Mouse (Mus musculus) kidney, embryonic 14.5 days (tissue): ENCODE measurements around the gene Specc1. TPM values are rescaled to one million over a fixed set of nuclear protein-coding genes. Genes with fewer than 3 reads are reported as not detected.

Experiments
- ATAC-seq: fragments of 200-750 bp; cut with Nextera tagmentation; 2 replicates; pipeline ENCODE4 v1.8.0; 2017; ENCODE audit warnings: moderate number of reproducible peaks, mild to moderate bottlenecking, moderate TSS enrichment, moderate library complexity; ENCODE audit not compliant: low FRiP score, low TSS enrichment
- H3K27ac ChIP-seq: fragments of 300-500 bp; sonication (generic); 2 replicates; pipeline ENCODE4 v1.5.1; 2014; ENCODE audit warnings: low read depth, mild to moderate bottlenecking, low read length, moderate library complexity, mixed read lengths
- H3K27me3 ChIP-seq: fragments of 300-500 bp; sonication (generic); 2 replicates; pipeline ENCODE4 v1.6.1; 2014; ENCODE audit warnings: mild to moderate bottlenecking, low read length; ENCODE audit not compliant: control insufficient read depth, insufficient read depth
- H3K36me3 ChIP-seq: fragments of 300-500 bp; sonication (generic); 2 replicates; pipeline ENCODE4 v1.6.1; 2014; ENCODE audit warnings: low read length, mixed read lengths; ENCODE audit not compliant: control insufficient read depth, insufficient read depth
- H3K4me1 ChIP-seq: fragments of 300-500 bp; sonication (generic); 2 replicates; pipeline ENCODE4 v1.6.1; 2014; ENCODE audit warnings: low read length, mixed read lengths; ENCODE audit not compliant: control insufficient read depth, insufficient read depth
- H3K4me2 ChIP-seq: fragments of 300-500 bp; sonication (generic); replicated peaks from 2 replicates; pipeline ENCODE4 v1.6.1; 2014; ENCODE audit warnings: low read depth, mild to moderate bottlenecking, low read length
- H3K4me3 ChIP-seq: fragments of 300-500 bp; sonication (generic); 2 replicates; pipeline ENCODE4 v1.5.1; 2014; ENCODE audit warnings: mild to moderate bottlenecking, low read length
- H3K9ac ChIP-seq: fragments of 300-500 bp; sonication (generic); 2 replicates; pipeline ENCODE4 v1.6.1; 2014; ENCODE audit warnings: low read depth, mild to moderate bottlenecking, low read length, moderate library complexity
- H3K9me3 ChIP-seq: fragments of 300-500 bp; sonication (generic); 2 replicates; pipeline ENCODE4 v1.6.1; 2016; ENCODE audit warnings: low read length; ENCODE audit not compliant: control insufficient read depth
- WGBS: fragments of 180-500 bp; shearing (Covaris S2); extraction: QIAGEN DNeasy Blood & Tissue Kit; methylation state at CpG from one replicate; pipeline ENCODE4 v1.1.7; 2014; 5-methylcytosine and 5-hydroxymethylcytosine counted together
- polyA plus RNA-seq: library from polyadenylated mRNA; unstranded; fragments of >200 nt; fragmentation: Nextera tagmentation; extraction: Ambion mirVana; gene quantifications from 2 replicates; pipeline ENCODE4 v1.2.1, GENCODE M21; 2014

Specc1 gene
- polyA plus RNA-seq, 1 experiment from 2014 or later = 13.6 TPM

GRCm38 (mm10) chr11:62001977-62002376 lies 45.4 kb downstream of the Specc1 start:
- H3K27ac ChIP-seq = no peak overlapping the region
- no peak overlapping the region for H3K9ac ChIP-seq
- H3K4me3 ChIP-seq = no peak overlapping the region
- ATAC-seq = no peak
- WGBS = 75% methylated on average over 4 of the region's 4 CpGs
- no peaks in the 10 kb centered on the region; the same call in 1 of the 2 replicates for H3K27me3 ChIP-seq
- H3K4me2 ChIP-seq = no peak overlapping the region
- no peaks in the 10 kb centered on the region for H3K9me3 ChIP-seq
- H3K4me1 ChIP-seq = peaks cover 2% of the 10 kb centered on the region; the same call in 1 of the 2 replicates
- H3K36me3 ChIP-seq = no peaks in the 10 kb centered on the region

GRCm38 (mm10) chr11:62004881-62005240 lies 48.3 kb downstream of the Specc1 start:
- 59% methylated on average over 6 of the region's 6 CpGs for WGBS
- no peak overlapping the region for H3K27ac ChIP-seq
- no peak for ATAC-seq

GRCm38 (mm10) chr11:62005241-62005910 lies 48.8 kb downstream of the Specc1 start:
- Histone ChIP-seq H3K27ac (no peak overlapping the region), H3K4me3 (no peak overlapping the region), H3K4me2 (no peak overlapping the region), H3K36me3 (no peaks in the 10 kb centered on the region), H3K4me1 (peaks cover 2% of the 10 kb centered on the region; the same call in 1 of the 2 replicates), H3K9me3 (no peaks in the 10 kb centered on the region), H3K9ac (no peak overlapping the region), H3K27me3 (no peaks in the 10 kb centered on the region; the same call in 1 of the 2 replicates)
- WGBS = 52% methylated on average over 14 of the region's 14 CpGs
- ATAC-seq = no peak

More at GRCm38 (mm10) chr11:62004881-62005240, 48.3 kb downstream of the Specc1 start:
- Histone ChIP-seq H3K4me3 (no peak overlapping the region), H3K4me1 (peaks cover 2% of the 10 kb centered on the region; the same call in 1 of the 2 replicates), H3K36me3 (no peaks in the 10 kb centered on the region), H3K9me3 (no peaks in the 10 kb centered on the region), H3K4me2 (no peak overlapping the region), H3K9ac (no peak overlapping the region), H3K27me3 (no peaks in the 10 kb centered on the region; the same call in 1 of the 2 replicates)

- Histone ChIP-seq H3K4me3 (no peak overlapping the region), H3K27ac (no peak overlapping the region), H3K4me2 (no peak overlapping the region), H3K36me3 (no peaks in the 10 kb centered on the region), H3K9ac (no peak overlapping the region), H3K9me3 (no peaks in the 10 kb centered on the region), H3K27me3 (no peaks in the 10 kb centered on the region; the same call in 1 of the 2 replicates), H3K4me1 (peaks cover 2% of the 10 kb centered on the region; the same call in 1 of the 2 replicates)
- 74% methylated on average over 5 of the region's 5 CpGs for WGBS
- ATAC-seq = no peak
Observed at GRCm38 (mm10) chr11:62005911-62006260, 49.3 kb downstream of the Specc1 start.

GRCm38 (mm10) chr11:62006680-62007079 lies 50.1 kb downstream of the Specc1 start:
- Histone ChIP-seq H3K9me3 (no peaks in the 10 kb centered on the region), H3K4me1 (peaks cover 2% of the 10 kb centered on the region; the same call in 1 of the 2 replicates), H3K9ac (no peak overlapping the region), H3K4me3 (no peak overlapping the region), H3K4me2 (no peak overlapping the region), H3K27me3 (no peaks in the 10 kb centered on the region; the same call in 1 of the 2 replicates), H3K27ac (no peak overlapping the region), H3K36me3 (no peaks in the 10 kb centered on the region)
- WGBS = 55% methylated on average over 5 of the region's 5 CpGs
- no peak for ATAC-seq

DNA sequence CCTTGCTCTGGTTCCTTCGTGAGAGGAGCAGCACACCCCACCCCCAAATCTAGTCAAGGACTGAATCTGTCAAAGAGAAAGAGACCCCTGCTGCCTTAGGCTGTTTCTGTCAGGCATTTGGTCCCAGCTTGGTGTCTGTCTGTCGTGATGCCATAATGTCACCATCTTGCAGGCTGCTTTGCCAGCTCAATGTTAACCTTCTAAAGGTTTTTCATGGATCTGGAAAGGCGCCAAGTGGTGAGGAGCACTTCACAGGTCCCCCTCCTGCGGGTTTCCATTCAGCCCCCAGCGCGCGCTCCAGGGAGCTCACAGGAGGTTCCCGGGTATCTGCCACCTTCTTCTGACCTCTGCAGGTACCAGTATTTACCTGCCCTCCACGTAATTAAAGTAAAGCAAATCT lies 51.4 kb downstream of the Specc1 start:
- Histone ChIP-seq H3K36me3 (no peaks in the 10 kb centered on the region), H3K4me1 (peaks cover 2% of the 10 kb centered on the region; the same call in 1 of the 2 replicates), H3K4me2 (no peak overlapping the region), H3K4me3 (no peak overlapping the region), H3K9ac (no peak overlapping the region), H3K9me3 (no peaks in the 10 kb centered on the region), H3K27ac (no peak overlapping the region), H3K27me3 (no peaks in the 10 kb centered on the region; the same call in 1 of the 2 replicates)
- 51% methylated on average over 9 of the region's 9 CpGs for WGBS
- ATAC-seq = no peak

DNA sequence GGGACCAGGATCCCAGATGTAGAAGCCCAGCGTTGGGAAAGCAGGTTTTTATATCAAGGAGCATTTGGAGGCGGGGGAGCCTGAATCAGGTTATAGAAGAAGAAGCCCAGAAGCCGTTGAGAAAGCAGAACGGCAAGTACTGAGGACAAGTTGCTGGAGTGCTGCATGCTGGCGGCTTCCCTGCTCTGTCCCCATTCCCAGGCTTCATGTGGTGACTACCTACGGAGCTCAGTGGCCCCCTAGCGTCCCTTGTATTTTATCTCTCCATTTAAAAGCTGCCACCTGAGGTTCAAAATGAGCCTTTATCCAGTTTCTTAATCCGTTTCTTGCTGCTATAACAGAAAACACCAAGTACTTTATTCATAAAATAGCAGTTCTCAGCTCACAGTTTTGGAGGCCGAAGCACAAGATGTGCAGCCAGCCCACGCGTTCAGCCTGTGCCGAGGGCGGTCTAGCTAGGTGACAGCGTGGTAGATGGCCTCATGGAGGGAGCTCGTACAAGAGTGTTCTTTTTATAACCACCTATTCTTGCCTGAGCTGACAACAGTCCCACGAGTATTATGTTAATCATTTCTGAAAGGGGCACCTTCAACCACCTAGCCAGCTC lies 54.2 kb downstream of the Specc1 start:
- Histone ChIP-seq H3K36me3 (no peaks in the 10 kb centered on the region), H3K9ac (no peak overlapping the region), H3K27me3 (no peaks in the 10 kb centered on the region; the same call in 1 of the 2 replicates), H3K4me1 (peaks cover 2% of the 10 kb centered on the region; the same call in 1 of the 2 replicates), H3K9me3 (no peaks in the 10 kb centered on the region), H3K4me3 (no peak overlapping the region), H3K27ac (no peak overlapping the region), H3K4me2 (no peak overlapping the region)
- ATAC-seq = no peak
- WGBS = 69% methylated on average over 16 of the region's 16 CpGs

GRCm38 (mm10) chr11:62012039-62012438 lies 55.5 kb downstream of the Specc1 start:
- H3K4me1 ChIP-seq = no peaks in the 10 kb centered on the region
- H3K4me3 ChIP-seq = no peak overlapping the region
- no peak overlapping the region for H3K27ac ChIP-seq
- WGBS = 96% methylated on average over 6 of the region's 6 CpGs
- H3K4me2 ChIP-seq = no peak overlapping the region
- ATAC-seq = no peak
- no peak overlapping the region for H3K9ac ChIP-seq
- H3K9me3 ChIP-seq = no peaks in the 10 kb centered on the region
- H3K36me3 ChIP-seq = no peaks in the 10 kb centered on the region
- no peaks in the 10 kb centered on the region for H3K27me3 ChIP-seq

- no peak overlapping the region for H3K4me2 ChIP-seq
- H3K4me1 ChIP-seq = no peaks in the 10 kb centered on the region
- H3K36me3 ChIP-seq = no peaks in the 10 kb centered on the region
- ATAC-seq = no peak
- no peaks in the 10 kb centered on the region for H3K9me3 ChIP-seq
- no peaks in the 10 kb centered on the region for H3K27me3 ChIP-seq
- H3K27ac ChIP-seq = no peak overlapping the region
- H3K9ac ChIP-seq = no peak overlapping the region
- WGBS = 86% methylated on average over 3 of the region's 3 CpGs
- no peak overlapping the region for H3K4me3 ChIP-seq
Observed at GRCm38 (mm10) chr11:62013449-62013848, 56.9 kb downstream of the Specc1 start.
